ENCODE assay signal across 29 mouse cellular contexts in genomic region chr17:70600462-70600861, GRCm38 (mm10).
DNase-seq lines count a peak whose midpoint lies in the region; ATAC-seq lines count a peak whose summit lies in the region.
"Had no signal": no experiment of that assay in that cellular context is flagged by ENCODE, and none has a peak within 500 bp of the region (broad histone marks: within the 10 kb centered on the region; RNA-seq: fewer than 3 reads in every experiment).

No protein-coding gene starts in this region.

- DNase-seq in hindbrain, embryonic 11.5 days (ENCODE audit: low spot score): no peak
- DNase-seq in brain, adult 2 months (ENCODE audit: low read depth, low spot score): peak; percentile 63
- DNase-seq: adrenal gland, adult 8-10 months; B cell, adult 2 months; cerebellum, adult 11 months; embryo, embryonic 11 days; heart, adult 2 months; heart, postnatal 4 days; kidney, adult 8-10 months; kidney, postnatal 10 days; liver, embryonic 13.5 days; lung, adult 18-20 months; lung, postnatal 4 days; thymus, adult 2 months; thymus, postnatal 36 days had no signal

- no peaks in the 10 kb centered on the region for H3K9me3 ChIP-seq in hindbrain, embryonic 16.5 days (ENCODE audit: control insufficient read depth, low read length)
- H3K9me3 ChIP-seq in hindbrain, embryonic 11.5 days (ENCODE audit: control insufficient read depth, low read length): no peaks in the 10 kb centered on the region
- H3K9me3 ChIP-seq in midbrain, embryonic 15.5 days: no peaks in the 10 kb centered on the region
- H3K9me3 ChIP-seq in midbrain, embryonic 13.5 days: no peaks in the 10 kb centered on the region
- H3K9me3 ChIP-seq in kidney, embryonic 16.5 days (ENCODE audit: low read length): no peaks in the 10 kb centered on the region
- H3K9me3 ChIP-seq: embryonic facial prominence, embryonic 12.5 days; forebrain, embryonic 15.5 days; heart, embryonic 12.5 days; hindbrain, embryonic 15.5 days; limb, embryonic 10.5 days; limb, embryonic 15.5 days; liver, embryonic 13.5 days; megakaryocyte, embryonic 14.5 days; neural tube, embryonic 13.5 days had no signal

- no peak overlapping the region for H3K9ac ChIP-seq in hindbrain, embryonic 16.5 days (ENCODE audit: low read depth, low read length)
- H3K9ac ChIP-seq in hindbrain, embryonic 11.5 days (ENCODE audit: low read depth, low read length): no peak overlapping the region
- no peak overlapping the region for H3K9ac ChIP-seq in midbrain, embryonic 15.5 days
- H3K9ac ChIP-seq in midbrain, embryonic 13.5 days (replicated peaks): no peak overlapping the region
- no peak overlapping the region for H3K9ac ChIP-seq in kidney, embryonic 16.5 days (replicated peaks; ENCODE audit: low read length)
- H3K9ac ChIP-seq: embryonic facial prominence, embryonic 12.5 days; forebrain, embryonic 15.5 days; heart, embryonic 12.5 days; hindbrain, embryonic 15.5 days; limb, embryonic 15.5 days; liver, embryonic 13.5 days; neural tube, embryonic 13.5 days had no signal

- H3K4me1 ChIP-seq in hindbrain, embryonic 16.5 days (ENCODE audit: control insufficient read depth, insufficient read depth, low read depth, low read length): no peaks in the 10 kb centered on the region
- H3K4me1 ChIP-seq in hindbrain, embryonic 11.5 days (replicated peaks; ENCODE audit: control insufficient read depth, insufficient read depth, low read length): no peaks in the 10 kb centered on the region
- no peaks in the 10 kb centered on the region for H3K4me1 ChIP-seq in midbrain, embryonic 15.5 days
- no peaks in the 10 kb centered on the region for H3K4me1 ChIP-seq in midbrain, embryonic 13.5 days (replicated peaks)
- no peaks in the 10 kb centered on the region for H3K4me1 ChIP-seq in kidney, embryonic 16.5 days (ENCODE audit: insufficient read depth, low read length)
- H3K4me1 ChIP-seq: embryonic facial prominence, embryonic 12.5 days; forebrain, embryonic 15.5 days; heart, embryonic 12.5 days; limb, embryonic 10.5 days; limb, embryonic 15.5 days; liver, embryonic 13.5 days; megakaryocyte, embryonic 14.5 days; neural tube, embryonic 13.5 days had no signal

- peak; percentile 61; the same call in 1 of the 2 replicates for ATAC-seq in hindbrain, embryonic 16.5 days
- ATAC-seq in hindbrain, embryonic 11.5 days (ENCODE audit: low FRiP score): no peak
- 0 out of 2 replicates have a peak, but pooled peaks have one; percentile 20 for ATAC-seq in midbrain, embryonic 15.5 days (replicated peaks)
- ATAC-seq in midbrain, embryonic 13.5 days: no peak
- ATAC-seq in kidney, embryonic 16.5 days (ENCODE audit: low FRiP score, low TSS enrichment): no peak
- ATAC-seq: forebrain, embryonic 15.5 days; intestine, embryonic 16.5 days; lung, postnatal 0 days had no signal

- no peak overlapping the region for H3K27ac ChIP-seq in hindbrain, embryonic 16.5 days (ENCODE audit: low read depth, low read length)
- H3K27ac ChIP-seq in hindbrain, embryonic 11.5 days (ENCODE audit: low read depth, low read length): no peak overlapping the region
- no peak overlapping the region for H3K27ac ChIP-seq in midbrain, embryonic 15.5 days
- no peak overlapping the region for H3K27ac ChIP-seq in midbrain, embryonic 13.5 days
- no peak overlapping the region for H3K27ac ChIP-seq in kidney, embryonic 16.5 days (ENCODE audit: low read length)
- H3K27ac ChIP-seq: embryonic facial prominence, embryonic 12.5 days; forebrain, embryonic 15.5 days; heart, adult 2 months; hindbrain, embryonic 15.5 days; limb, embryonic 10.5 days; limb, embryonic 15.5 days; liver, embryonic 13.5 days; neural tube, embryonic 13.5 days had no signal

- H3K27me3 ChIP-seq in hindbrain, embryonic 16.5 days (replicated peaks; ENCODE audit: control insufficient read depth, insufficient read depth, low read length): no peaks in the 10 kb centered on the region
- H3K27me3 ChIP-seq in hindbrain, embryonic 11.5 days (ENCODE audit: control insufficient read depth, insufficient read depth, low read length): no peaks in the 10 kb centered on the region
- H3K27me3 ChIP-seq in midbrain, embryonic 15.5 days (replicated peaks): no peaks in the 10 kb centered on the region
- no peaks in the 10 kb centered on the region for H3K27me3 ChIP-seq in midbrain, embryonic 13.5 days
- H3K27me3 ChIP-seq in kidney, embryonic 16.5 days (ENCODE audit: insufficient read depth, low read length): no peaks in the 10 kb centered on the region
- H3K27me3 ChIP-seq: embryonic facial prominence, embryonic 12.5 days; forebrain, embryonic 15.5 days; heart, embryonic 12.5 days; hindbrain, embryonic 15.5 days; limb, embryonic 15.5 days; liver, embryonic 13.5 days; megakaryocyte, embryonic 14.5 days; neural tube, embryonic 13.5 days had no signal

- no peak overlapping the region for H3K4me2 ChIP-seq in hindbrain, embryonic 16.5 days (ENCODE audit: low read length)
- no peak overlapping the region for H3K4me2 ChIP-seq in hindbrain, embryonic 11.5 days (replicated peaks; ENCODE audit: low read depth, low read length)
- H3K4me2 ChIP-seq in midbrain, embryonic 15.5 days: no peak overlapping the region
- H3K4me2 ChIP-seq in midbrain, embryonic 13.5 days (replicated peaks): no peak overlapping the region
- H3K4me2 ChIP-seq in kidney, embryonic 16.5 days (replicated peaks; ENCODE audit: low read depth, low read length): no peak overlapping the region
- H3K4me2 ChIP-seq: embryonic facial prominence, embryonic 12.5 days; forebrain, embryonic 15.5 days; heart, embryonic 12.5 days; hindbrain, embryonic 15.5 days; limb, embryonic 15.5 days; liver, embryonic 13.5 days; neural tube, embryonic 13.5 days had no signal

- H3K4me3 ChIP-seq in hindbrain, embryonic 16.5 days (ENCODE audit: low read length): no peak overlapping the region
- no peak overlapping the region for H3K4me3 ChIP-seq in hindbrain, embryonic 11.5 days (ENCODE audit: low read depth, low read length)
- no peak overlapping the region for H3K4me3 ChIP-seq in midbrain, embryonic 15.5 days
- H3K4me3 ChIP-seq in midbrain, embryonic 13.5 days (replicated peaks): no peak overlapping the region
- H3K4me3 ChIP-seq in kidney, embryonic 16.5 days (ENCODE audit: low read length): no peak overlapping the region
- H3K4me3 ChIP-seq: embryonic facial prominence, embryonic 12.5 days; forebrain, embryonic 15.5 days; heart, adult 2 months; heart, embryonic 12.5 days; hindbrain, embryonic 15.5 days; limb, embryonic 10.5 days; limb, embryonic 15.5 days; liver, embryonic 13.5 days; megakaryocyte, embryonic 14.5 days; neural tube, embryonic 13.5 days had no signal

- WGBS in hindbrain, embryonic 16.5 days: 72% methylated on average over 6 of the region's 6 CpGs
- WGBS in hindbrain, embryonic 11.5 days: 83% methylated on average over 6 of the region's 6 CpGs
- 72% methylated on average over 6 of the region's 6 CpGs for WGBS in midbrain, embryonic 15.5 days
- 78% methylated on average over 6 of the region's 6 CpGs for WGBS in midbrain, embryonic 13.5 days
- WGBS in kidney, embryonic 16.5 days: 83% methylated on average over 6 of the region's 6 CpGs

- H3K36me3 ChIP-seq in hindbrain, embryonic 16.5 days (ENCODE audit: control insufficient read depth, insufficient read depth, low read length): no peaks in the 10 kb centered on the region
- H3K36me3 ChIP-seq in hindbrain, embryonic 11.5 days (ENCODE audit: control insufficient read depth, insufficient read depth, low read length): no peaks in the 10 kb centered on the region
- H3K36me3 ChIP-seq in midbrain, embryonic 15.5 days (replicated peaks): no peaks in the 10 kb centered on the region
- H3K36me3 ChIP-seq in midbrain, embryonic 13.5 days: no peaks in the 10 kb centered on the region
- no peaks in the 10 kb centered on the region for H3K36me3 ChIP-seq in kidney, embryonic 16.5 days (ENCODE audit: insufficient read depth, low read length)
- H3K36me3 ChIP-seq: embryonic facial prominence, embryonic 12.5 days; forebrain, embryonic 15.5 days; heart, embryonic 12.5 days; hindbrain, embryonic 15.5 days; limb, embryonic 10.5 days; limb, embryonic 15.5 days; liver, embryonic 13.5 days; neural tube, embryonic 13.5 days had no signal

Comparison
In these comparisons a context has a peak if more than half of its experiments do, and no peak if none do; other contexts are left out.
1. ATAC-seq: peak in hindbrain, embryonic 16.5 days (single experiment) and midbrain, embryonic 15.5 days (single experiment); none in hindbrain, embryonic 11.5 days (single experiment), midbrain, embryonic 13.5 days (single experiment) and kidney, embryonic 16.5 days (single experiment).